Mouse (Mus musculus): ENCODE measurements around the gene Foxg1. TPM values are rescaled to one million over a fixed set of nuclear protein-coding genes. Genes with fewer than 3 reads are reported as not detected.

The Foxg1 gene
- polyA plus RNA-seq, 1 experiment from 2014 or later, result 6.4 TPM

GRCm38 (mm10) chr12:49397443-49398162 lies 15.1 kb downstream of the Foxg1 start:
- Histone ChIP-seq H3K9ac (replicated peaks) (no peak overlapping the region), H3K4me2 (replicated peaks) (no peak overlapping the region), H3K27me3 (peaks cover 81% of the 10 kb centered on the region), H3K4me3 (replicated peaks) (no peak overlapping the region), H3K4me1 (replicated peaks) (peaks cover 12% of the 10 kb centered on the region), H3K9me3 (no peaks in the 10 kb centered on the region), H3K27ac (no peak overlapping the region), H3K36me3 (no peaks in the 10 kb centered on the region)
- ATAC-seq, result no peak
- WGBS, result 22% methylated on average over 4 of the region's 4 CpGs

- no peaks in the 10 kb centered on the region for H3K9me3 ChIP-seq
- no peak overlapping the region for H3K27ac ChIP-seq
- H3K4me3 ChIP-seq (replicated peaks), result no peak overlapping the region
- H3K9ac ChIP-seq (replicated peaks), result no peak overlapping the region
- H3K4me1 ChIP-seq (replicated peaks), result peaks cover 12% of the 10 kb centered on the region
- H3K27me3 ChIP-seq, result peaks cover 81% of the 10 kb centered on the region
- no peak for ATAC-seq
- H3K4me2 ChIP-seq (replicated peaks), result no peak overlapping the region
- no peaks in the 10 kb centered on the region for H3K36me3 ChIP-seq
Measured at GRCm38 (mm10) chr12:49398163-49398540, 15.7 kb downstream of the Foxg1 start.

- 14% methylated on average over 3 of the region's 3 CpGs for WGBS
- H3K36me3 ChIP-seq, result no peaks in the 10 kb centered on the region
- no peak overlapping the region for H3K4me2 ChIP-seq (replicated peaks)
- no peak overlapping the region for H3K9ac ChIP-seq (replicated peaks)
- peaks cover 84% of the 10 kb centered on the region for H3K27me3 ChIP-seq
- peaks cover 12% of the 10 kb centered on the region for H3K4me1 ChIP-seq (replicated peaks)
- no peak for ATAC-seq
- H3K4me3 ChIP-seq (replicated peaks), result no peak overlapping the region
- H3K9me3 ChIP-seq, result no peaks in the 10 kb centered on the region
- no peak overlapping the region for H3K27ac ChIP-seq
Measured at GRCm38 (mm10) chr12:49398636-49399035, 16.2 kb downstream of the Foxg1 start.

- ATAC-seq, result no peak
- Histone ChIP-seq H3K4me3 (replicated peaks) (no peak overlapping the region), H3K27ac (no peak overlapping the region), H3K4me2 (replicated peaks) (no peak overlapping the region), H3K27me3 (peaks cover 83% of the 10 kb centered on the region), H3K9me3 (no peaks in the 10 kb centered on the region), H3K4me1 (replicated peaks) (peaks cover 12% of the 10 kb centered on the region), H3K9ac (replicated peaks) (no peak overlapping the region), H3K36me3 (no peaks in the 10 kb centered on the region)
- WGBS, result 2% methylated on average over 1 of the region's 1 CpGs
Measured at GRCm38 (mm10) chr12:49399611-49400010, 17.2 kb downstream of the Foxg1 start.

- Histone ChIP-seq H3K9me3 (no peaks in the 10 kb centered on the region), H3K9ac (replicated peaks) (no peak overlapping the region), H3K27ac (no peak overlapping the region; the same call in 1 of the 2 replicates), H3K4me3 (replicated peaks) (peak overlapping the region; percentile 45), H3K4me2 (replicated peaks) (peak overlapping the region; percentile 83), H3K4me1 (replicated peaks) (peaks cover 12% of the 10 kb centered on the region), H3K36me3 (no peaks in the 10 kb centered on the region), H3K27me3 (peaks cover 83% of the 10 kb centered on the region)
- 0 out of 2 replicates have a peak, but pooled peaks have one; percentile 18 for ATAC-seq
- WGBS, result 3% methylated on average over 9 of the region's 9 CpGs
Measured at GRCm38 (mm10) chr12:49400036-49400852, 17.8 kb downstream of the Foxg1 start.

GRCm38 (mm10) chr12:49400853-49401118 lies 18.3 kb downstream of the Foxg1 start:
- Histone ChIP-seq H3K36me3 (no peaks in the 10 kb centered on the region), H3K9me3 (no peaks in the 10 kb centered on the region), H3K4me3 (replicated peaks) (peak overlapping the region; percentile 45), H3K27me3 (peaks cover 80% of the 10 kb centered on the region), H3K4me1 (replicated peaks) (peaks cover 12% of the 10 kb centered on the region), H3K9ac (replicated peaks) (peak overlapping the region; percentile 67; the same call in 1 of the 2 replicates), H3K27ac (no peak overlapping the region; the same call in 1 of the 2 replicates), H3K4me2 (replicated peaks) (peak overlapping the region; percentile 83)
- under 1% methylated on average over 8 of the region's 8 CpGs for WGBS
- ATAC-seq, result peak; percentile 89

GRCm38 (mm10) chr12:49401119-49401795 lies 18.8 kb downstream of the Foxg1 start:
- Histone ChIP-seq H3K27ac (peak overlapping the region; percentile 67), H3K27me3 (peaks cover 76% of the 10 kb centered on the region), H3K9me3 (no peaks in the 10 kb centered on the region), H3K36me3 (no peaks in the 10 kb centered on the region), H3K9ac (replicated peaks) (peak overlapping the region; percentile 67), H3K4me2 (replicated peaks) (peak overlapping the region; percentile 83), H3K4me3 (replicated peaks) (peak overlapping the region; percentile 45), H3K4me1 (replicated peaks) (peaks cover 12% of the 10 kb centered on the region)
- peak; percentile 86 for ATAC-seq
- WGBS, result under 1% methylated on average over 59 of the region's 68 CpGs

GRCm38 (mm10) chr12:49401796-49402130 lies 19.3 kb downstream of the Foxg1 start:
- Histone ChIP-seq H3K4me2 (replicated peaks) (peak overlapping the region; percentile 83), H3K9me3 (no peaks in the 10 kb centered on the region), H3K36me3 (no peaks in the 10 kb centered on the region), H3K4me1 (replicated peaks) (peaks cover 12% of the 10 kb centered on the region), H3K27me3 (peaks cover 74% of the 10 kb centered on the region), H3K27ac (no peak overlapping the region), H3K9ac (replicated peaks) (peak overlapping the region; percentile 67), H3K4me3 (replicated peaks) (peak overlapping the region; percentile 45)
- WGBS, result under 1% methylated on average over 5 of the region's 5 CpGs
- ATAC-seq, result no peak; the same call in 1 of the 2 replicates

- no peak overlapping the region for H3K9ac ChIP-seq (replicated peaks)
Measured at GRCm38 (mm10) chr12:49409833-49410232, 27.4 kb downstream of the Foxg1 start.

GRCm38 (mm10) chr12:49417963-49418362 lies 35.5 kb downstream of the Foxg1 start:
- no peak overlapping the region for H3K4me2 ChIP-seq (replicated peaks)
- no peak overlapping the region for H3K4me3 ChIP-seq (replicated peaks)
- no peak for ATAC-seq
- no peak overlapping the region for H3K27ac ChIP-seq
- no peaks in the 10 kb centered on the region for H3K36me3 ChIP-seq
- 0 out of 2 replicates have a peak, but pooled peaks cover 5% of the 10 kb centered on the region for H3K27me3 ChIP-seq
- 81% methylated on average over 3 of the region's 3 CpGs for WGBS
- H3K4me1 ChIP-seq (replicated peaks), result no peaks in the 10 kb centered on the region
- H3K9me3 ChIP-seq, result no peaks in the 10 kb centered on the region
- H3K9ac ChIP-seq (replicated peaks), result no peak overlapping the region

More at GRCm38 (mm10) chr12:49409833-49410232, 27.4 kb downstream of the Foxg1 start:
- no peak overlapping the region for H3K4me2 ChIP-seq (replicated peaks)
- H3K36me3 ChIP-seq, result no peaks in the 10 kb centered on the region
- peaks cover 46% of the 10 kb centered on the region for H3K27me3 ChIP-seq
- WGBS, result 20% methylated on average over 2 of the region's 2 CpGs
- no peak overlapping the region for H3K27ac ChIP-seq
- 0 out of 2 replicates have a peak, but pooled peaks have one; percentile 55 for ATAC-seq
- H3K4me3 ChIP-seq (replicated peaks), result no peak overlapping the region
- no peaks in the 10 kb centered on the region for H3K9me3 ChIP-seq
- H3K4me1 ChIP-seq (replicated peaks), result no peaks in the 10 kb centered on the region
